Mouse (Mus musculus) liver, embryonic 12.5 days (tissue): ENCODE data around the gene Ube2g1. TPM values are rescaled to one million over a fixed set of nuclear protein-coding genes. Genes with fewer than 3 reads are reported as not detected.
"Not testable (repeated sequence)": the region's sequence is repeated elsewhere in the genome, so short reads cannot be mapped to it uniquely, and the experiment has no call there.

Source experiments
- ATAC-seq: fragments of 200-750 bp; cut with Nextera tagmentation; 2 replicates; pipeline ENCODE4 v1.8.0; 2017; ENCODE audit warnings: moderate number of reproducible peaks, mild to moderate bottlenecking, moderate library complexity
- H3K27ac ChIP-seq: fragments of 300-500 bp; sonication (generic); 2 replicates; pipeline ENCODE4 v1.5.1; 2016; ENCODE audit warnings: mild to moderate bottlenecking
- H3K27me3 ChIP-seq: fragments of 300-500 bp; sonication (generic); replicated peaks from 2 replicates; pipeline ENCODE4 v1.6.1; 2016; ENCODE audit warnings: mild to moderate bottlenecking, moderate library complexity
- H3K36me3 ChIP-seq: fragments of 300-500 bp; sonication (generic); 2 replicates; pipeline ENCODE4 v1.6.1; 2016; ENCODE audit warnings: mild to moderate bottlenecking, moderate library complexity
- H3K4me1 ChIP-seq: fragments of 300-500 bp; sonication (generic); 2 replicates; pipeline ENCODE4 v1.6.1; 2016
- H3K4me2 ChIP-seq: fragments of 300-500 bp; sonication (generic); 2 replicates; pipeline ENCODE4 v1.6.1; 2016; ENCODE audit warnings: mild to moderate bottlenecking, moderate library complexity
- H3K4me3 ChIP-seq: fragments of 300-500 bp; sonication (generic); 2 replicates; pipeline ENCODE4 v1.5.1; 2016; ENCODE audit warnings: mild to moderate bottlenecking, moderate library complexity
- H3K9ac ChIP-seq: fragments of 300-500 bp; sonication (generic); 2 replicates; pipeline ENCODE4 v1.6.1; 2016; ENCODE audit warnings: mild to moderate bottlenecking, moderate library complexity
- H3K9me3 ChIP-seq: fragments of 300-500 bp; sonication (generic); replicated peaks from 2 replicates; pipeline ENCODE4 v1.6.1; 2016; ENCODE audit warnings: mild to moderate bottlenecking, moderate library complexity
- WGBS: fragments of 180-500 bp; shearing (Covaris S2); methylation state at CpG from one replicate; pipeline ENCODE4 v1.1.7; 2016; ENCODE audit not compliant: insufficient replicate concordance; 5-methylcytosine and 5-hydroxymethylcytosine counted together
- polyA plus RNA-seq: library from polyadenylated mRNA; unstranded; fragments of >200 nt; fragmentation: Nextera tagmentation; extraction: Ambion mirVana; gene quantifications from 2 replicates; pipeline ENCODE4 v1.2.1, GENCODE M21; 2016

Ube2g1 gene
- polyA plus RNA-seq, 1 experiment from 2014 or later = 37.3 TPM

GRCm38 (mm10) chr11:72696368-72696971 is 89.4 kb downstream of the Ube2g1 start:
- peak overlapping the region; percentile 24; the same call in 1 of the 2 replicates for H3K9ac ChIP-seq
- H3K4me1 ChIP-seq = peaks cover 52% of the 10 kb centered on the region
- no peaks in the 10 kb centered on the region for H3K27me3 ChIP-seq
- ATAC-seq = peak; percentile 53; the same call in 1 of the 2 replicates
- H3K4me2 ChIP-seq = peak overlapping the region; percentile 55
- peak overlapping the region; percentile 42; the same call in 1 of the 2 replicates for H3K27ac ChIP-seq
- no peak overlapping the region for H3K4me3 ChIP-seq
- H3K9me3 ChIP-seq = no peaks in the 10 kb centered on the region
- WGBS = 37% methylated on average over 2 of the region's 2 CpGs
- peaks cover 24% of the 10 kb centered on the region for H3K36me3 ChIP-seq

- Histone ChIP-seq H3K9ac (no peak overlapping the region), H3K27ac (no peak overlapping the region), H3K4me2 (no peak overlapping the region), H3K4me1 (peaks cover 44% of the 10 kb centered on the region), H3K4me3 (no peak overlapping the region), H3K27me3 (no peaks in the 10 kb centered on the region), H3K9me3 (no peaks in the 10 kb centered on the region), H3K36me3 (peaks cover 29% of the 10 kb centered on the region)
- ATAC-seq = no peak
Measured at GRCm38 (mm10) chr11:72697323-72697722, 90.2 kb downstream of the Ube2g1 start.

GRCm38 (mm10) chr11:72705111-72705510 is 98.0 kb downstream of the Ube2g1 start:
- WGBS = 84% methylated on average over 2 of the region's 2 CpGs
- not testable (repeated sequence) for H3K9ac ChIP-seq, H3K27ac ChIP-seq, H3K4me2 ChIP-seq, H3K27me3 ChIP-seq, H3K9me3 ChIP-seq, H3K4me1 ChIP-seq, ATAC-seq, H3K4me3 ChIP-seq
- peaks cover 33% of the 10 kb centered on the region for H3K36me3 ChIP-seq

- H3K27ac ChIP-seq = no peak overlapping the region
- no peak overlapping the region for H3K9ac ChIP-seq
- ATAC-seq = no peak
- H3K4me1 ChIP-seq = peaks cover 3% of the 10 kb centered on the region; the same call in 1 of the 2 replicates
- H3K27me3 ChIP-seq = no peaks in the 10 kb centered on the region
- peaks cover 57% of the 10 kb centered on the region for H3K36me3 ChIP-seq
- H3K9me3 ChIP-seq = no peaks in the 10 kb centered on the region
- H3K4me3 ChIP-seq = no peak overlapping the region
- no peak overlapping the region for H3K4me2 ChIP-seq
- WGBS = 87% methylated on average over 5 of the region's 5 CpGs
Measured at GRCm38 (mm10) chr11:72712721-72713120, 105.6 kb downstream of the Ube2g1 start.

DNA sequence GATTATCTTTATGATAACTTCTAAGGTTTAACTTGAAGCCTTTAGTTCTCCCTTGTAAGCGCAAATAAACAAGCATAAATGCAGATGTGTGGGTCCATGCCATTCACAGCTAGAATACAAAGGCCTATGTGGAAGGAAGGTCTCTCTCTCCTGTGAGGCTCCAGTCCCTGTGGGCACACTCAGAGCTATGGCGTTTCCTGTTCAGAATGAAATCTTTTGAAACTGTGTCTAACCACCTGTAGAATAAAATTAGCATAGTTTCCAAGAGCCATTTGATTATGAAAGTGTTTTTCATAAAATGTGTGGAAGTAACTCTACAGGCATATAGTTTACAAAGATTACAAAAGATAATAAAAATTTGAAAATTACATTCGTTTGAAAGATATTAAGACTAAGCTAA is 111.1 kb downstream of the Ube2g1 start:
- H3K27ac ChIP-seq = no peak overlapping the region
- no peak for ATAC-seq
- WGBS = 83% methylated on average over 3 of the region's 3 CpGs

GRCm38 (mm10) chr11:72723165-72723564 is 116.1 kb downstream of the Ube2g1 start:
- no peak overlapping the region for H3K4me3 ChIP-seq
- no peak overlapping the region for H3K4me2 ChIP-seq
- no peaks in the 10 kb centered on the region for H3K27me3 ChIP-seq
- no peak for ATAC-seq
- no peak overlapping the region for H3K27ac ChIP-seq
- WGBS = 56% methylated on average over 2 of the region's 2 CpGs
- peaks cover 5% of the 10 kb centered on the region; the same call in 1 of the 2 replicates for H3K4me1 ChIP-seq
- no peaks in the 10 kb centered on the region for H3K9me3 ChIP-seq
- no peak overlapping the region for H3K9ac ChIP-seq
- H3K36me3 ChIP-seq = peaks cover 63% of the 10 kb centered on the region

More for the DNA sequence above, 111.1 kb downstream of the Ube2g1 start:
- H3K9me3 ChIP-seq = no peaks in the 10 kb centered on the region
- no peak overlapping the region for H3K4me3 ChIP-seq
- H3K36me3 ChIP-seq = peaks cover 64% of the 10 kb centered on the region
- H3K4me1 ChIP-seq = peaks cover 3% of the 10 kb centered on the region; the same call in 1 of the 2 replicates
- H3K9ac ChIP-seq = no peak overlapping the region
- no peaks in the 10 kb centered on the region for H3K27me3 ChIP-seq
- H3K4me2 ChIP-seq = no peak overlapping the region

GRCm38 (mm10) chr11:72723871-72724270 is 116.8 kb downstream of the Ube2g1 start:
- no peak overlapping the region for H3K9ac ChIP-seq
- peaks cover 5% of the 10 kb centered on the region; the same call in 1 of the 2 replicates for H3K4me1 ChIP-seq
- no peak overlapping the region for H3K4me3 ChIP-seq
- no peak overlapping the region for H3K4me2 ChIP-seq
- H3K36me3 ChIP-seq = peaks cover 66% of the 10 kb centered on the region
- H3K9me3 ChIP-seq = no peaks in the 10 kb centered on the region
- ATAC-seq = no peak
- no peak overlapping the region for H3K27ac ChIP-seq
- H3K27me3 ChIP-seq = no peaks in the 10 kb centered on the region

DNA sequence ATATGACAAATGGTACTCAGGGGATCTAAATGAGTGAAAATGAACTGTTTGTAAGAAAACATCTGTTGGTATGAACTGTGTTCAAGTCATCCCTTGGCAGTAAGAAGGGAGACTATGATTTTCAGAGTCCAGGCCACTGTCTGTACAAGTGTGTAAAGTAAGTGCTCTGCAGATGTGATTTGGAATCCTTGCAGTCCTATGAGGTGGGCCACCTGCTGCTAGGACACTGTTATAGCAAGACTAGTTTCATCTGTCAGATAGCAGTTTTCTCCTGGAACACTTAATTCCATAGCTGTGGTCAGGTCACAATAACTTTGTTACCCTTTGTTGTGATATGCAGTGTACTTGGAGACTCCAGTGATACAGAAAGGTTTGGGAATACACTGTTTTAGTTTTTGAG is 118.9 kb downstream of the Ube2g1 start:
- Histone ChIP-seq H3K4me1 (peaks cover 5% of the 10 kb centered on the region; the same call in 1 of the 2 replicates), H3K9ac (no peak overlapping the region), H3K36me3 (peaks cover 80% of the 10 kb centered on the region), H3K9me3 (no peaks in the 10 kb centered on the region), H3K4me3 (no peak overlapping the region), H3K27ac (no peak overlapping the region), H3K4me2 (no peak overlapping the region), H3K27me3 (no peaks in the 10 kb centered on the region)
- ATAC-seq = no peak

GRCm38 (mm10) chr11:72733736-72734135 is 126.7 kb downstream of the Ube2g1 start:
- H3K36me3 ChIP-seq = peaks cover 89% of the 10 kb centered on the region
- H3K27me3 ChIP-seq = no peaks in the 10 kb centered on the region
- ATAC-seq = no peak
- H3K27ac ChIP-seq = no peak overlapping the region
- no peak overlapping the region for H3K4me2 ChIP-seq
- no peak overlapping the region for H3K9ac ChIP-seq
- H3K4me3 ChIP-seq = no peak overlapping the region
- WGBS = 78% methylated on average over 3 of the region's 3 CpGs
- no peaks in the 10 kb centered on the region for H3K4me1 ChIP-seq
- H3K9me3 ChIP-seq = no peaks in the 10 kb centered on the region

- Histone ChIP-seq H3K4me3 (no peak overlapping the region), H3K36me3 (peaks cover 89% of the 10 kb centered on the region), H3K4me2 (no peak overlapping the region), H3K27ac (no peak overlapping the region), H3K27me3 (no peaks in the 10 kb centered on the region), H3K4me1 (no peaks in the 10 kb centered on the region), H3K9ac (no peak overlapping the region), H3K9me3 (no peaks in the 10 kb centered on the region)
- ATAC-seq = no peak
- WGBS = 82% methylated on average over 4 of the region's 4 CpGs
Measured at GRCm38 (mm10) chr11:72734840-72735518, 127.9 kb downstream of the Ube2g1 start.

GRCm38 (mm10) chr11:72735519-72735860 is 128.4 kb downstream of the Ube2g1 start:
- 81% methylated on average over 2 of the region's 2 CpGs for WGBS

More at GRCm38 (mm10) chr11:72735519-72735860, 128.4 kb downstream of the Ube2g1 start:
- no peak overlapping the region for H3K4me2 ChIP-seq
- ATAC-seq = no peak
- no peak overlapping the region for H3K9ac ChIP-seq
- H3K4me1 ChIP-seq = no peaks in the 10 kb centered on the region
- H3K36me3 ChIP-seq = peaks cover 89% of the 10 kb centered on the region
- H3K27ac ChIP-seq = no peak overlapping the region
- no peaks in the 10 kb centered on the region for H3K9me3 ChIP-seq
- no peaks in the 10 kb centered on the region for H3K27me3 ChIP-seq
- H3K4me3 ChIP-seq = no peak overlapping the region
